Mouse (Mus musculus) heart, adult 8-10 months (tissue): ENCODE results near the gene Acad10. TPM values are rescaled to one million over a fixed set of nuclear protein-coding genes. Genes with fewer than 3 reads are reported as not detected.
"Not testable (repeated sequence)": the region's sequence is repeated elsewhere in the genome, so short reads cannot be mapped to it uniquely, and the experiment has no call there.

Source experiments
- DNase-seq: peaks from one replicate; pipeline ENCODE4 v3.0.0; 2022; ENCODE audit warnings: low spot score
- total RNA-seq, 4 experiments: library from RNA; stranded (reverse); gene quantifications; 2 replicates each; pipeline ENCODE4 v1.2.4; 2022

The Acad10 gene
- total RNA-seq, result 10 to 100 TPM; 26.3 to 29.6 (median 26.9) TPM

- peak; percentile 93 for DNase-seq
Measured at GRCm38 (mm10) chr5:121660059-121660896, at the start of gene Acad10, which contains the start of gene Brap. TSS of gene Acad10 (minus strand) at chr5:121660514. TSS of gene Brap (plus strand) at chr5:121660563.

DNA sequence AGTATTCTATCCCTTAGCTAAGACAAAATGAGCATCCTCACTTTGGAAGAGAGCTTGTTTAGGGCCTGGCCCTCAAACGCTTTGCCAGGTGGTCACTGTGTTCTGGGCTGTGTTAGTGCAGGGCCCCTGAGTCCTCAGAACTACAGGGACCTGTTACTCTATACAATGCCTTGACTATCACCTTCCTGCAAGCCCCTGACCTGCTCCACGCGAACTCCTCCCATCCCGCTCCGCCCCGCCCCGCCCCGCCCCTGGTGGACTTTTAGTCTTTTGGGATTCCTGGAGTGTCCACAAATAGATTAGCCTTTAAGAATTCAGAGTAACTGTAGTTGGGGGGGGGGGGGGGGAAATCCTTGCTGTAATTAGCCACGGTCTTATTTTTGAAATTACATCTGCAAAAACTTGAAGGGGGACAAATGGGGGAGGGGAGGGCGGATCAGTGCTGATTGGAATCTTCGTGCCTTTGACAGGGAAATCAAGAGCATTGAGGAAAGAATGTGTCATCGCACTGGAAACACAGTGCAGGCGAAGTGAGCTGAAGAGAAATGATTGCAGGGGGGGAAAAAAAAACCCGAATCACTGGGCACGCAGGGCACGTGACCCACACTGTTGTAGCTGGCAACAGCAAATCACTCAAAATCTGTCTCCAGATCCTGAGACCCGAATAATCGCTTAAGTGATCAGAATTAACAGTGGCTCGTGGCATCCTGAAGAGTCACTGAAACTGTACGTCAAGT lies 44.4 kb upstream of the Acad10 start:
- no peak for DNase-seq

DNA sequence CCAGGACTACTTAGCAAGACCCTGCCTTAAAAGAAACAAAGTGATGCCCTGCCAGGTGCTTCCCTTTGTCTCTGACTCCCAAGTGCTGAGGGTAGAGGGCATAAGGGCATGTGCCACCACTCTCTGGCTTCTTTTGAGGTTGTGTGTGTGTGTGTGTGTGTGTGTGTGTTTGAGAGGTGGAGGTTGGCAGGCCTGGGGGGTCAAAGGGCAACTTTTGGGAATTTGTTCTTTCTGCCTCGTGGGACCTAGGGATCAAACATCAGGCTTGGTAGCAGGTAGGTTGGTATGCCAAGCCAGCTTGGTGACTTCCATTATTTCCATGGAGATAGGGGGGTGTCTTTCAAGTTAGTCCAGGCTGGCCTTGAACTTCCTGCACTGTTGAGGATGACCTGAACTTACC lies 43.0 kb upstream of the Acad10 start:
- no peak for DNase-seq

DNA sequence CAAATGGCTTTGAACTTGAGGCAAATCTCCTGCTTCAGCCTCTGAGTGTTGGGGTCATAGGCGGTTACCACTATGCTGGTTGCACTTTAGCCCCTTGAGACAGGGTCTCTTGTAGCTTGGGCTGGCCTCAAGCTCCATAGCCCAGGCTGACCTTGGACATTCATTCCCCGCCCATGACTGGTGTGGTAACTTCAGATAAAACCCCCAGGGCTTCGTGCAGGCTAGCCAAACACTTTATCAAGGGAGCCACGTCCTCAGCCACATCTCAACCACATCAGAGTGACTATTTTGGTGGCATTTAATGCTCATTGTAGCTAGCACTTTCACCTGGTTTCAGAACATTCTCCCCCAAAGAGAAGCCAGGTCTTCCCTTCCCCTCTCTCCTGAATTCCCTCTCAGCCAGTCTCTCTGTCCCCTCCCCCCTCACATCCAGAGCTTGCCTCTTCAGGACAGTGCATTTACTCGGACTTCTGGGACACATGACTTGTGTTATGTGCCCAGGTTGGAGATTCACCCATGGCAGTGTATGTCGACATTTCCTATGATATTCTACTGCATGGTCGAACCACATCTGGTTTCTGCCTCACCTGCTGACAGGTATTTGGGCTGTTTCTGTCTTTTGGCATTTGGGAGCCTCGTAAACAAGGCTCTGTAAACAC lies 40.9 kb upstream of the Acad10 start:
- no peak for DNase-seq

DNA sequence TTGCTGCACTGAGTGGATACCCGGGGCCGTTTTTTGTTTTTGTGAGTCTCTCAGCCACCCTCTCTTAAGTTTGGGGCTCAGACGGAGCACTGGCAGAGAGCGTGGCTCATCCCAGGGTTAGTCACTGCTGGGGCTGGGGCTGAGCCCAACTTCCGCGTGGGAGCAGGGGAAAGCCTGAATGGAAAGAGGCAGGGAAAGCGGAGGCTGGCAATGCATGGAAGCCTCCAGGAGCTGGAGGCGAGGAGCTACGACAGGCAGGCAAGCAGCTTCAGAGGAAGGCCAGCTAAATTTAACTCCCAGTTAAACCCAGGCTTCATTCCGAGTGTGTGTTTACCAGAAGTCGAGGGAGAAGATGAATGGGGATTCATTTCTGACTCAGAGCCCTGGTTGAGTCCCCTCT lies 40.2 kb upstream of the Acad10 start:
- DNase-seq, result no peak

DNA sequence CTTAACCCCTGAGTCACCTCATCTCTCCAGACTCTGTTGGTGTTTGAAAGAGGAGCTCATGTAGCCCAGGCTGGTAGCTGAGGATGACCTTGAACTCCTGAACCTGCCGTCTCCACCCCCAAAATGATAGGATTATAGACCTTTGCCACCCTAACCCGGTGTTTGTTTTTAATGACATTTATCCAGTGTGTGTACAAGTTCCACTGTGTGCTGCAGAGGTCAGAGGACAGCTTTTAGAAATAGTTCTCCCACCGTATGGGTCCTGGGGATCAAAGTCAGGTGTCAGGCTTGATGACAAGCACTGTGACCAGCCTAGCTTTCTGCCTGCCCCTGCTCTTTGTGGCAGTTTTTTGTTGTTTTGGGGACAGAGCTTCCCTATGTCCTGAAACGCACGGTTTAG lies 39.6 kb upstream of the Acad10 start:
- no peak for DNase-seq

DNA sequence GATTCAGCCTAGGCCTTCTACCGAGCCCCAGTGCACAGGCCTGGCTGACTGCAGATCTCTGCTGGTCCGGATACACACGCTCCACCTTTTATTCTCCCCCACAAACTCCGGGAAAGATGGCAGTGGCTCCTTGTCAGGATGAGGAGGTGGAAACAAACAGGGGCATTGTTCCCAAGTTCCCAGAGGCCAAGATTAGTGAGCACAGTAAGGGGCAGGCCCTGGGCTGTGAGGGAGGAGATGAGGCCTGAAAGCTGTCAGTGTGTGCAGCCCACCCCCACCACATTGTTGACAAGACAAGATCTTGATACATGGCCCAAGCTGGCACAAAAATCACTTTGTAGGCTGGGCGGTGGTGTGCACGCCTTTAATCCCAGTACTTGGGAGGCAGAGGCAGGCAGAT lies 36.4 kb upstream of the Acad10 start:
- no peak for DNase-seq

GRCm38 (mm10) chr5:121692897-121693296 lies 32.6 kb upstream of the Acad10 start:
- no peak for DNase-seq

GRCm38 (mm10) chr5:121691436-121691835 lies 31.1 kb upstream of the Acad10 start:
- not testable (repeated sequence) for DNase-seq

GRCm38 (mm10) chr5:121690482-121691211 lies 30.3 kb upstream of the Acad10 start:
- peak; percentile 44 for DNase-seq

GRCm38 (mm10) chr5:121686113-121686898 lies 26.0 kb upstream of the Acad10 start:
- no peak for DNase-seq

DNA sequence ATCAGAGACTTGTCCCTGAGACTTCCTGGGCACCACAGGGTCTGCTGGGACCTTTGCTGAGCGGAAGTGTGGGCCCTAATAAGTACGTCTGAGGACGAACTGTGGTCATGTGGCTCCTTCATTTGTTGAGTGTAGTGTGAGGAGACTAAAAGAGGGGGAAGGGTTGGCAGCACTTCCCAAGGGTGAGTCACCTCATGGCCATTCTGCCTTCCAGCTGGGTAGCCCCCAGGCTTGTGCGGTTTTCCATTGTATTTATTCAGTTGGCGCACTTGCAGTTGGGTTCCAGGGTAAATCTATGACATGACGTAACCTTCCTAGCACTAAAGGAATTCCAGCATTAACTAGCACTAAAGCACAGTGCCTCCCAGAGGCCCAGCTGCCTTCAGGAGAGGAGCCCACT lies 25.2 kb upstream of the Acad10 start:
- no peak for DNase-seq

DNA sequence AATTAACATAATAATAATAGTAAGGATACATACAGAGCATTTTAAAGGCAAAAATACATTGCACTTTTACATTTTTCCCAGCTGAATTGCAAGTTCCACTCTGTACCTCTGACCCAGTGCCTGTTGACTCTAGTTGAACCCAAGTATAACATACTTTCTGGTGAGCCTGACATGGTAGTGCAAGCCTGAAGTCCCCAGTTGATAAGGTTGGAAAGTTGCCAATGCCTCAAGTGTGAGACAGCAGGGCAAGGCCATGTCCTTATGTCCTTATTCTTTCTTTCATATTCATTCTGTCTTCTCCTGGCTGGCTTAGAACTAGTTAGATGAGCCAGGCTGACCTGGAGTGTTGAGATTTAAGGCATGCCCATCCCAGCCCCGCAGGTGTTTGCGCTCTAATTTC lies 21.9 kb upstream of the Acad10 start:
- no peak for DNase-seq

DNA sequence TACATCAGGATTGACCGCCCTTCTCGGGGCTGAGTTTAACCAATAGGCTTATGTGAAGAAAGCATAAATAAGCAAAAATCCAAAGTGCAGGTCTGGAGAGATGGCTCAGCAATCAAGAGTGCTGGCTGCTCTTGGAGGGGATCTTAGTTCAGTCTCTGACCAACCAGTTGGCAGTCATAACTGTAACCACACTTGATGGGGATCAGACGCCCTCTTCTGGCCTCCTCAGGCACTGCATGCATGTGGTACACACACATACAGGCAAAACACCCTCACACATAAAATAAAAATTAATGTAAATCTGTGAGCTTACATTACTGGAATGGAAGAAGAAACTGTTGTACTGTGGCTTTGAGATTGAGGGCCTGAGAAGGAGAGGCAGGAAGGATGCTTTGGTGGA lies 10.1 kb upstream of the Acad10 start:
- no peak for DNase-seq

DNA sequence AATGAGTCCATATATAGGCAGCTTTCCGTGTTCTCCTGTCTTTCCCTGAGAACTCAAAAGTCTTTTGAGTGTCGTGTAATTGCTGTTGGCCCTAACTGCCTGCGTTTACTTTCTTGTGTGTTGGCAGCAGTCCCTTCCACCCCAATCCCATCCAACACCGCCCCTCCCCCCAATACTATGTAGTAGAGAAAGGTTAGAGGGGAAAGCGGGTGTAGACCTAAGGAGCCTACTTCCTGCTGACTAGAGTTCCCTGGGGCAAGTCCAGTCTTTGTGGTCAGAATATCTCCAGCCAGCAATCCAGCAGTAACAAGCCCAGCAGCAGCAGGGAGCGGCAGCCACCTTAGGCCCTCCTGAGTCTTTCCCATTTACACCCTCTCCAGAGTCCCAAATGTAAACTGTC lies 8.1 kb upstream of the Acad10 start:
- DNase-seq, result no peak

DNA sequence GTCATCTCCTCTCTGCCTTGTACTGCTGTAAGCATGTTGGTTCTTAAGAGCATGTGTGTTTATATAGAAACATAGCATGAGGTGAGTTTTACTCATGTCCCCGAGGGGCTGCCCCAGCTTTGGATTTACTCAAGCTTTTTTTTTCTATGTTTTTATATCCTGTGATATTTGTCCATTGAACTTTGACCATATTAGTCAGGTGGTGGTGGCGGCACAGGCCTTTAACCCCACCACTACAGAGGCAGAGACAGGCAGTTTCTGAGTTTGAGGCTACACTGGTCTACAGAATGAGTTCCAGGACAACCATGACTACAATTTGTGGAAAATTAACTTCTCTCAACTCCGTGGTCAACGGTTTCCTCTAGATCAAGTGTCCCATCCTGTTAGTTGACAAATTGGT lies 6.8 kb upstream of the Acad10 start:
- DNase-seq, result no peak

GRCm38 (mm10) chr5:121664971-121665370 lies 4.7 kb upstream of the Acad10 start:
- DNase-seq, result no peak

- DNase-seq, result no peak
Measured at GRCm38 (mm10) chr5:121664078-121664477, 3.8 kb upstream of the Acad10 start.

GRCm38 (mm10) chr5:121663456-121663855 lies 3.1 kb upstream of the Acad10 start:
- DNase-seq, result no peak

- DNase-seq, result no peak
Measured at GRCm38 (mm10) chr5:121661494-121661893, 1.2 kb upstream of the Acad10 start.

DNA sequence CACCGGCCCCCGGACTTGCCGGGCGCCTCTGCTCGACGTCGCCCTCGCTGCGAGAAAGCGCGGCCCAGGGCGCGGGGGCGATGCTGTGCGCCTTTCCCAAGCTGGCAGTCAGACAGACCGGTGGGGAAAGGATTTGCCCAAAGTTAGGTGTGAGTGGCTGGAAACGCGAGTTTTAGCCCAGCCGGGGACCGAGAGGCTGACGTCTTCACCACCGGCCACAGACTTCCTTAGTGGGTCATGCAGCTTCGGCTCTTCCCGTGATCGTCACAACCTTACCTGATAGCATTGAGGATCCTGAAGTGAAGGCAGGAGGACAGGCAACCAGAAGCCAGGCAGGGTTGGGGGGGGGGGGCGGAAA lies 562 bp upstream of the Acad10 start:
- no peak for DNase-seq
